Mouse (Mus musculus) liver, embryonic 14.5 days (tissue): ENCODE results near the gene Lilra5.

ENCODE experiments used
- CTCF ChIP-seq: IDR thresholded peaks from 2 replicates; pipeline ENCODE4 v1.5.1; 2016; ENCODE audit warnings: antibody characterized with exemption, low read depth, control low read depth
- EP300 ChIP-seq: IDR thresholded peaks from 2 replicates; pipeline ENCODE4 v1.6.1; 2016; ENCODE audit warnings: antibody characterized with exemption, low read depth

DNA sequence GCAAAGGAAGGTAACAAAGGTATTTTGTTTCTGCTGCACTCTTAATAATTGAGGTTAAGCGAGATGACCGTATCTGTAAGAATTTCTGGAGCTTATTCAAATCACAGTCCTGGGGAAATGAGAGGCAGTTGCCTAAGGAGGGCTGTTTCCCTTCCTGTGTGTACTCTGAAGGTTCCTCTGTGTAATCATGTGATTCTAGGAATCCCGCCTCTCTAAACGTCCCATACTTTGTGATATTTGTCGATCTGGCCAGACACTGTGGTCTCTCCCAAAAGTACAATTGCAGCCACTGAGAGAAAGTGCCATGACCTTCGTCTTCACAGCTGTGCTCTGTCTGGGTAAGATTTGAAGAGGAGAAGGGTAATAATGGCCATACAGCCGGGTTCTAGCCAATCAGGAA, at the start of gene Lilra5:
- TF ChIP-seq CTCF (no peak), EP300 (no peak)
